Mouse (Mus musculus) kidney, postnatal 0 days (tissue): ENCODE results near the gene Plekhh2. TPM values are rescaled to one million over a fixed set of nuclear protein-coding genes. Genes with fewer than 3 reads are reported as not detected.
A peak's percentile ranks its signal among the peaks of the same experiment; 100 is the strongest.

Experiments used
- ATAC-seq: fragments of 200-750 bp; cut with Nextera tagmentation; replicated peaks from 2 replicates; pipeline ENCODE4 v1.8.0; 2017; ENCODE audit warnings: low read depth, moderate number of reproducible peaks, moderate TSS enrichment, moderate library complexity; ENCODE audit not compliant: low FRiP score
- DNase-seq: peaks from one replicate; pipeline ENCODE4 v3.0.0-alpha.2; 2016; ENCODE audit warnings: low spot score
- H3K27ac ChIP-seq: fragments of 300-500 bp; sonication (generic); 2 replicates; pipeline ENCODE4 v1.5.1; 2014; ENCODE audit warnings: mild to moderate bottlenecking
- H3K27me3 ChIP-seq: fragments of 300-500 bp; sonication (generic); 2 replicates; pipeline ENCODE4 v1.6.1; 2014; ENCODE audit warnings: low read length, mixed read lengths; ENCODE audit not compliant: insufficient read depth
- H3K36me3 ChIP-seq: fragments of 300-500 bp; sonication (generic); 2 replicates; pipeline ENCODE4 v1.6.1; 2014; ENCODE audit warnings: low read length, mixed read lengths; ENCODE audit not compliant: insufficient read depth
- H3K4me1 ChIP-seq: fragments of 300-500 bp; sonication (generic); replicated peaks from 2 replicates; pipeline ENCODE4 v1.6.1; 2014; ENCODE audit warnings: antibody characterized with exemption, low read length, mixed read lengths; ENCODE audit not compliant: insufficient read depth
- H3K4me2 ChIP-seq: fragments of 300-500 bp; sonication (generic); 2 replicates; pipeline ENCODE4 v1.6.1; 2014; ENCODE audit warnings: mild to moderate bottlenecking, low read length, moderate library complexity, mixed read lengths
- H3K4me3 ChIP-seq: fragments of 300-500 bp; sonication (generic); replicated peaks from 2 replicates; pipeline ENCODE4 v1.5.1; 2014; ENCODE audit warnings: low read depth, low read length
- H3K9ac ChIP-seq: fragments of 300-500 bp; sonication (generic); 2 replicates; pipeline ENCODE4 v1.6.1; 2014; ENCODE audit warnings: low read depth, low read length
- H3K9me3 ChIP-seq: fragments of 300-500 bp; sonication (generic); replicated peaks from 2 replicates; pipeline ENCODE4 v1.6.1; 2016; ENCODE audit warnings: low read length, inconsistent platforms, mixed read lengths
- CTCF ChIP-seq: IDR thresholded peaks from 2 replicates; pipeline ENCODE4 v1.5.1; 2016; ENCODE audit warnings: antibody characterized with exemption, low read depth, mild to moderate bottlenecking, moderate library complexity
- WGBS: fragments of 180-500 bp; shearing (Covaris S2); extraction: QIAGEN DNeasy Blood & Tissue Kit; methylation state at CpG from one replicate; pipeline ENCODE4 v1.1.7; 2014; 5-methylcytosine and 5-hydroxymethylcytosine counted together
- polyA plus RNA-seq: library from polyadenylated mRNA; unstranded; fragments of >200 nt; fragmentation: Nextera tagmentation; extraction: Ambion mirVana; gene quantifications from 2 replicates; pipeline ENCODE4 v1.2.1, GENCODE M21; 2015

The Plekhh2 gene
- polyA plus RNA-seq, 1 experiment from 2014 or later, result 6.1 TPM

DNA sequence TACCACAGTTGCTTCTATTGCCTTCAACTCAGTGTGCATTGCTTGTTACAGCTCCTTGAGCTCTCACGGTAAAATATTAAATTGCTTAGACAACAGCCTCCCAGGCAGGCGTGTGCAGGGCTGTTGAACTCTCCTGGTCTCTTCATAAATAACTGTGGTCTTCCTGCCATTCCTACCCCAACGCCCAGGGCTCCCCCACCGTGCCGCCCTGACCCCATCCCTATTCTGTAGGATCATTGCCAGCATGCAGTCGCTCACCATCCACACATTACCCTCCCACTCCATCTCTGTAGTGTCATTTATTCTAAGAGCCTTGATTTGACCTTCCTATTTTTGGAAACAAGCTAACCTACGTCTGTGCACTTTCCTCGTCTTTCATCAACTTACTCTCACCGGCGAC is 153.4 kb downstream of the Plekhh2 start:
- TF ChIP-seq CTCF, result no peak
- no peak for ATAC-seq
- WGBS, result 14% methylated on average over 10 of the region's 10 CpGs
- Histone ChIP-seq H3K27ac (peak overlapping the region; percentile 58; the same call in 1 of the 2 replicates), H3K9ac (no peak overlapping the region), H3K27me3 (no peaks in the 10 kb centered on the region), H3K36me3 (no peaks in the 10 kb centered on the region), H3K9me3 (no peaks in the 10 kb centered on the region), H3K4me2 (no peak overlapping the region), H3K4me3 (no peak overlapping the region), H3K4me1 (peaks cover 10% of the 10 kb centered on the region; the same call in 1 of the 2 replicates)
- peak; percentile 38 for DNase-seq

DNA sequence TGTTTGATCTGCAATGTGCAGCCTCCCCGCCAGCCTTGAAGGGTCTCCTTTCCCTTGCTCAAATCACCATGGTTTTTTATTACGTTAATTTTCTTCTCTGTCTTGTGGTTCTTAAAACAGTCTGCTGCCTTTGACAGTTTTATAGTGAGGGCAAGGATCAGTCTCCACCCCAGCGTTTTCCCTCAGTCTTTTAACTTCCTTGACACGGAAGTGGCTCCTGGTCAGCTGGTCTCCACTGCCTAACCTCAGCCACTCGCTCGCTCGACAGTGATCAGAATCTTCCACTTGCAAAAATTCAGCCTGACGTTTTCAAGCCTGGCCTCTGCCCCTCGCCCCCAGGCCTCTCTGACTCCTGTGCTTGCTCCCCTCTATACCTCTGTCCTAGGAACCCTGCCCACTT is 154.0 kb downstream of the Plekhh2 start:
- peak overlapping the region; percentile 19 for H3K4me2 ChIP-seq
- H3K27me3 ChIP-seq, result no peaks in the 10 kb centered on the region
- 9% methylated on average over 9 of the region's 9 CpGs for WGBS
- no peaks in the 10 kb centered on the region for H3K9me3 ChIP-seq
- H3K4me3 ChIP-seq, result no peak overlapping the region
- DNase-seq, result peak; percentile 90
- no peak overlapping the region for H3K9ac ChIP-seq
- no peaks in the 10 kb centered on the region for H3K36me3 ChIP-seq
- TF ChIP-seq CTCF, result no peak
- peaks cover 10% of the 10 kb centered on the region; the same call in 1 of the 2 replicates for H3K4me1 ChIP-seq
- ATAC-seq, result peak; percentile 76
- peak overlapping the region; percentile 47; the same call in 1 of the 2 replicates for H3K27ac ChIP-seq

DNA sequence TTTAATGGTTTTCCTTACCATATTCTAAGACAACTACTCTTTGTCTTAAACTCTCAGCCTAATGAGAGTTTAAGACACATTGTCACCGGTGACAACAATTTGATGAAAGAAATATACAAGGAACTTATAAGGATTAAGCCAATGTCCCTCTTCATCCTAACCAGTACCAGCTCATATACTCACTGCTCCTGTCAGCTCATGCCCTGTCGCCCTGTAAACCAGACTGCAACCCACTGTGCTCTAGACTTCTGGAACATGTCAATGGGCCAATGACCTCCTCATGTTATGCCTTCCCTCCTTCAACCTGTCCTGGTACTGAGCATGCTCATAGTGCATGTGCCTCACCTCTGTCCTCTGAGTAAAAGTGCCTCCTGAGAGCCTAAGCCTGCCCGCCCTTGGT is 156.2 kb downstream of the Plekhh2 start:
- Histone ChIP-seq H3K9me3 (no peaks in the 10 kb centered on the region), H3K4me1 (peaks cover 13% of the 10 kb centered on the region; the same call in 1 of the 2 replicates), H3K4me2 (no peak overlapping the region), H3K36me3 (no peaks in the 10 kb centered on the region), H3K9ac (no peak overlapping the region), H3K27ac (no peak overlapping the region), H3K4me3 (no peak overlapping the region), H3K27me3 (no peaks in the 10 kb centered on the region)
- WGBS, result 92% methylated on average over 3 of the region's 3 CpGs
- no peak for ATAC-seq
- no peak for DNase-seq
- TF ChIP-seq CTCF, result no peak

Other genes starting within 250 kb of the Plekhh2 start
- gene Thada, start 45.7 kb upstream of the Plekhh2 start, polyA plus RNA-seq, result 3.4 and 4.1 TPM in 2 replicates
- 59.9 and 61.2 TPM in 2 replicates for gene Dync2li1, start 114.6 kb downstream of the Plekhh2 start, polyA plus RNA-seq
- gene Abcg8, start 164.4 kb downstream of the Plekhh2 start, polyA plus RNA-seq, result 0.36 and 0.38 TPM in 2 replicates
- gene Abcg5, start 171.1 kb downstream of the Plekhh2 start, polyA plus RNA-seq, result 4.1 and 4.8 TPM in 2 replicates